Mouse (Mus musculus): ENCODE results near the gene Nfatc2ip. TPM values are rescaled to one million over a fixed set of nuclear protein-coding genes. Genes with fewer than 3 reads are reported as not detected.
A peak's percentile ranks its signal among the peaks of the same experiment; 100 is the strongest.

The Nfatc2ip gene
- polyA plus RNA-seq, 1 experiment from 2014 or later, result 1.1 TPM

- under 1% methylated on average over 79 of the region's 82 CpGs for WGBS
- peak; percentile 93 for ATAC-seq (ENCODE audit: low FRiP score, low TSS enrichment)
- TF ChIP-seq CTCF (IDR thresholded peaks at IDR 0.05; ENCODE audit: low read depth), result peak; percentile 8; the same call in 1 of the 2 replicates
- peak; percentile 27 for TF ChIP-seq EP300 (optimal IDR thresholded peaks at IDR 0.05)
- Histone ChIP-seq H3K4me2 (replicated peaks; ENCODE audit: low read depth) (peak within 1 kb of the TSS; percentile 74), H3K4me3 (ENCODE audit: low read depth, low read length) (peak within 1 kb of the TSS; percentile 69), H3K4me1 (replicated peaks; ENCODE audit: control insufficient read depth, insufficient read depth) (peaks cover 5% of the 10 kb centered on the region; the same call in 1 of the 2 replicates), H3K36me3 (ENCODE audit: control insufficient read depth, insufficient read depth, low read length) (peaks cover 3% of the 10 kb centered on the region; the same call in 1 of the 2 replicates), H3K27me3 (ENCODE audit: control insufficient read depth, insufficient read depth, low read length) (no peaks in the 10 kb centered on the region), H3K27ac (replicated peaks) (peak within 1 kb of the TSS; percentile 97), H3K9ac (ENCODE audit: low read length) (peak within 1 kb of the TSS; percentile 76), H3K9me3 (ENCODE audit: control insufficient read depth, low read length) (no peaks in the 10 kb centered on the region)
- DNase-seq (ENCODE audit: low spot score), result peak; percentile 94
Measured at GRCm38 (mm10) chr7:126428631-126429502, 32.3 kb upstream of the Nfatc2ip start, which contains the start of gene Rabep2. Gene Rabep2, plus strand, starts transcription at chr7:126428759.

- no peak for DNase-seq (ENCODE audit: low spot score)
- H3K27ac ChIP-seq (replicated peaks), result peak overlapping the region; percentile 97
- no peaks in the 10 kb centered on the region for H3K9me3 ChIP-seq (ENCODE audit: control insufficient read depth, low read length)
- WGBS, result 11% methylated on average over 4 of the region's 4 CpGs
- peak overlapping the region; percentile 76 for H3K9ac ChIP-seq (ENCODE audit: low read length)
- H3K36me3 ChIP-seq (ENCODE audit: control insufficient read depth, insufficient read depth, low read length), result no peaks in the 10 kb centered on the region; the same call in 1 of the 2 replicates
- peak overlapping the region; percentile 74 for H3K4me2 ChIP-seq (replicated peaks; ENCODE audit: low read depth)
- TF ChIP-seq CTCF (IDR thresholded peaks at IDR 0.05; ENCODE audit: low read depth), result no peak
- TF ChIP-seq EP300 (optimal IDR thresholded peaks at IDR 0.05), result no peak
- H3K4me3 ChIP-seq (ENCODE audit: low read depth, low read length), result peak overlapping the region; percentile 69
- ATAC-seq (ENCODE audit: low FRiP score, low TSS enrichment), result peak; percentile 70
- peaks cover 5% of the 10 kb centered on the region; the same call in 1 of the 2 replicates for H3K4me1 ChIP-seq (replicated peaks; ENCODE audit: control insufficient read depth, insufficient read depth)
- no peaks in the 10 kb centered on the region for H3K27me3 ChIP-seq (ENCODE audit: control insufficient read depth, insufficient read depth, low read length)
Measured at GRCm38 (mm10) chr7:126428154-126428553, 31.6 kb upstream of the Nfatc2ip start.

GRCm38 (mm10) chr7:126427323-126427860 is 30.9 kb upstream of the Nfatc2ip start:
- H3K9ac ChIP-seq (ENCODE audit: low read length), result no peak overlapping the region
- ATAC-seq (ENCODE audit: low FRiP score, low TSS enrichment) (no peak), DNase-seq (ENCODE audit: low spot score) (no peak)
- no peak overlapping the region for H3K4me3 ChIP-seq (ENCODE audit: low read depth, low read length)
- TF ChIP-seq EP300 (optimal IDR thresholded peaks at IDR 0.05) (no peak), CTCF (IDR thresholded peaks at IDR 0.05; ENCODE audit: low read depth) (no peak)
- no peak overlapping the region for H3K4me2 ChIP-seq (replicated peaks; ENCODE audit: low read depth)
- no peaks in the 10 kb centered on the region for H3K27me3 ChIP-seq (ENCODE audit: control insufficient read depth, insufficient read depth, low read length)
- WGBS, result 47% methylated on average over 12 of the region's 13 CpGs
- H3K4me1 ChIP-seq (replicated peaks; ENCODE audit: control insufficient read depth, insufficient read depth), result peaks cover 5% of the 10 kb centered on the region; the same call in 1 of the 2 replicates
- H3K27ac ChIP-seq (replicated peaks), result no peak overlapping the region
- no peaks in the 10 kb centered on the region; the same call in 1 of the 2 replicates for H3K36me3 ChIP-seq (ENCODE audit: control insufficient read depth, insufficient read depth, low read length)
- no peaks in the 10 kb centered on the region for H3K9me3 ChIP-seq (ENCODE audit: control insufficient read depth, low read length)

- no peak overlapping the region for H3K4me3 ChIP-seq (ENCODE audit: low read depth, low read length)
- H3K9me3 ChIP-seq (ENCODE audit: control insufficient read depth, low read length), result no peaks in the 10 kb centered on the region
- no peak overlapping the region for H3K27ac ChIP-seq (replicated peaks)
- DNase-seq (ENCODE audit: low spot score) (no peak), ATAC-seq (ENCODE audit: low FRiP score, low TSS enrichment) (no peak)
- H3K9ac ChIP-seq (ENCODE audit: low read length), result no peak overlapping the region
- 86% methylated on average over 6 of the region's 6 CpGs for WGBS
- no peaks in the 10 kb centered on the region for H3K36me3 ChIP-seq (ENCODE audit: control insufficient read depth, insufficient read depth, low read length)
- H3K4me1 ChIP-seq (replicated peaks; ENCODE audit: control insufficient read depth, insufficient read depth), result 0 out of 2 replicates have a peak, but pooled peaks cover 2% of the 10 kb centered on the region
- H3K4me2 ChIP-seq (replicated peaks; ENCODE audit: low read depth), result no peak overlapping the region
- H3K27me3 ChIP-seq (ENCODE audit: control insufficient read depth, insufficient read depth, low read length), result no peaks in the 10 kb centered on the region
- TF ChIP-seq EP300 (optimal IDR thresholded peaks at IDR 0.05) (no peak), CTCF (IDR thresholded peaks at IDR 0.05; ENCODE audit: low read depth) (no peak)
Measured at GRCm38 (mm10) chr7:126424161-126424560, 27.6 kb upstream of the Nfatc2ip start.

GRCm38 (mm10) chr7:126421756-126422155 is 25.2 kb upstream of the Nfatc2ip start:
- WGBS, result 80% methylated on average over 5 of the region's 5 CpGs

More at GRCm38 (mm10) chr7:126421756-126422155, 25.2 kb upstream of the Nfatc2ip start:
- Histone ChIP-seq H3K27me3 (ENCODE audit: control insufficient read depth, insufficient read depth, low read length) (no peaks in the 10 kb centered on the region), H3K4me1 (replicated peaks; ENCODE audit: control insufficient read depth, insufficient read depth) (no peaks in the 10 kb centered on the region), H3K36me3 (ENCODE audit: control insufficient read depth, insufficient read depth, low read length) (no peaks in the 10 kb centered on the region), H3K9ac (ENCODE audit: low read length) (no peak overlapping the region), H3K4me3 (ENCODE audit: low read depth, low read length) (no peak overlapping the region), H3K4me2 (replicated peaks; ENCODE audit: low read depth) (no peak overlapping the region), H3K27ac (replicated peaks) (no peak overlapping the region), H3K9me3 (ENCODE audit: control insufficient read depth, low read length) (no peaks in the 10 kb centered on the region)
- ATAC-seq (ENCODE audit: low FRiP score, low TSS enrichment), result no peak
- no peak for DNase-seq (ENCODE audit: low spot score)
- TF ChIP-seq CTCF (IDR thresholded peaks at IDR 0.05; ENCODE audit: low read depth), result no peak
- TF ChIP-seq EP300 (optimal IDR thresholded peaks at IDR 0.05), result no peak

All from stomach, postnatal 0 days (tissue).